ENCODE assay signal across 1 mouse cellular context in the genomic region with DNA sequence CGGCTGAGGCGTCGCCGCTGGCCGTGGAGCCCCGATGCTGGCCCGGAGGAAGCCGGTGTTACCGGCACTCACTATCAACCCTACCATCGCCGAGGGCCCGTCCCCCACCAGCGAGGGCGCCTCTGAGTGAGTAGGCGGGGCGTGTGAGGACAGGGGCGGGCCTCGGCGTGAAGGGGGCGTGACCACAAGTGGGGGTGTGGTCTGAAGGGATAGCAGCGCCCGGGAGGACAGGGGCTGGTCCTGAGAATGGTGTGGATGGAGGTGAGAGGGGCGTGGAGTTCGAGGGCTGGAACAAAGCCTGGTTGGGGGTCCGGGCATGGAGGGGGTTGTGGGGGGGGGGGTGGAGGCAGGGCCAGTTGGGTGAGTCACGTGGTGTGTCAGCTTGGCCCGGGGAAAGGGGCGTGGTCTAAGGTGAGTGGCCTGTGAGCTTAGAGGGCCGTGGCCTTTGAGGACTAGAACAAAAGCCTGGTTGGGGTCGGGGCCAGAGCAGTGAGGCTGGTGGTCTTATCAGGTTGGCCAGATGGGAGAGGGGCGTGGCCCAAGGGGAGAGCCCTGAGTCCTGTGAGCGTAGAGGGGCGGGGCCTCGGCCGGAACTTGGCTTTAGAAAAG.
TF ChIP-seq lines count a peak whose summit lies in the region.

No protein-coding gene starts in this region.

TF ChIP-seq in myocyte, 11 proteins besides CTCF, POLR2A, EP300 and RAD21:
- TF ChIP-seq USF1 (IDR thresholded peaks at IDR 0.05; ENCODE audit: low read depth) (peak; percentile 77), E2F4 (IDR thresholded peaks at IDR 0.05; ENCODE audit: insufficient read depth) (no peak), POLR2AphosphoS2 (IDR thresholded peaks at IDR 0.05; ENCODE audit: insufficient read length, low read depth) (no peak), TCF12 (IDR thresholded peaks at IDR 0.05; ENCODE audit: insufficient read depth, poor library complexity, severe bottlenecking) (no peak), MYOG (IDR thresholded peaks at IDR 0.05; ENCODE audit: control insufficient read depth in 1 of 3, insufficient read depth in 1 of 3, insufficient read length in 2 of 3, low read depth in 2 of 3) (no peak), MYOD1 (IDR thresholded peaks at IDR 0.05; ENCODE audit: control insufficient read depth in 1 of 3, insufficient read length in 2 of 3, low read depth in 2 of 3) (no peak), SRF (IDR thresholded peaks at IDR 0.05; ENCODE audit: control insufficient read depth, insufficient read length, low read depth) (no peak)
